Mouse (Mus musculus) small intestine, adult 2 months (tissue): Measurements from ENCODE around the gene Tsnax.

Experiments used
- CTCF ChIP-seq: fragments of 200-500 bp; IDR thresholded peaks from 2 replicates; pipeline ENCODE4 v1.5.1; 2012; ENCODE audit warnings: low read depth, mild to moderate bottlenecking, control low read depth, inconsistent platforms, low read length, moderate library complexity, mixed read lengths; ENCODE audit not compliant: insufficient replicate concordance, insufficient read length; ENCODE audit errors: extremely low read depth
- POLR2A ChIP-seq: fragments of 200-500 bp; IDR thresholded peaks from 2 replicates; pipeline ENCODE4 v1.6.1; 2012; ENCODE audit warnings: low read depth, mild to moderate bottlenecking, control low read depth, inconsistent platforms, low read length, moderate library complexity

DNA sequence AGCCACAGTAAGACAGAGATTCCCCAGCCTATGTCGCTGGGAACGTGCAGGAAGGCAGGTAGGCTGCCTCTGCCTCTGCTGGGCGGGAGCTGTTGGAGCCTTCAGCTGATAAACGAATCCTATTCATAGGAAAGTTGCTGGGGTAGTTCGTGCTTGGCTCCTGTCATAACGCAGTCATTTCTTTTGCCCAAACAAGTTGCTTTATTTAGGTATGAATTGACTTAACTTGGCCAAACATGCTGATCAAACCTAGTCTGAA, 21.2 kb upstream of the Tsnax start:
- TF ChIP-seq POLR2A = no peak
- TF ChIP-seq CTCF = no peak
